Mouse (Mus musculus) midbrain, embryonic 15.5 days (tissue): ENCODE measurements at regions not wholly inside any gene's neighbourhood (a gene's known extent, or its start where the extent isn't known, plus 50 kb on each side); places are given as distances from the start of the nearest gene placed in this dataset.
A peak's percentile ranks its signal among the peaks of the same experiment; 100 is the strongest.

ENCODE experiments used
- ATAC-seq: fragments of 200-750 bp; cut with Nextera tagmentation; replicated peaks from 2 replicates; pipeline ENCODE4 v1.8.0; 2017; ENCODE audit warnings: moderate TSS enrichment
- H3K27ac ChIP-seq: fragments of 300-500 bp; sonication (generic); 2 replicates; pipeline ENCODE4 v1.5.1; 2015; ENCODE audit warnings: mild to moderate bottlenecking, inconsistent platforms
- H3K27me3 ChIP-seq: fragments of 300-500 bp; sonication (generic); replicated peaks from 2 replicates; pipeline ENCODE4 v1.6.1; 2015; ENCODE audit warnings: inconsistent platforms
- H3K36me3 ChIP-seq: fragments of 300-500 bp; sonication (generic); replicated peaks from 2 replicates; pipeline ENCODE4 v1.6.1; 2015; ENCODE audit warnings: inconsistent platforms
- H3K4me1 ChIP-seq: fragments of 300-500 bp; sonication (generic); 2 replicates; pipeline ENCODE4 v1.6.1; 2015; ENCODE audit warnings: inconsistent platforms
- H3K4me2 ChIP-seq: fragments of 300-500 bp; sonication (generic); 2 replicates; pipeline ENCODE4 v1.6.1; 2015; ENCODE audit warnings: inconsistent platforms, mild to moderate bottlenecking, moderate library complexity
- H3K4me3 ChIP-seq: fragments of 300-500 bp; sonication (generic); 2 replicates; pipeline ENCODE4 v1.5.1; 2015; ENCODE audit warnings: mild to moderate bottlenecking, inconsistent platforms
- H3K9ac ChIP-seq: fragments of 300-500 bp; sonication (generic); 2 replicates; pipeline ENCODE4 v1.6.1; 2015; ENCODE audit warnings: mild to moderate bottlenecking, inconsistent platforms
- H3K9me3 ChIP-seq: fragments of 300-500 bp; sonication (generic); 2 replicates; pipeline ENCODE4 v1.6.1; 2016; ENCODE audit warnings: inconsistent platforms
- WGBS: fragments of 180-500 bp; shearing (Covaris S2); methylation state at CpG from one replicate; pipeline ENCODE4 v1.1.7; 2015; ENCODE audit warnings: mixed read lengths; 5-methylcytosine and 5-hydroxymethylcytosine counted together

GRCm38 (mm10) chr8:41950736-41951135, 533.9 kb upstream of the Frg1 start:
- Histone ChIP-seq H3K4me3 (no peak overlapping the region), H3K27me3 (no peaks in the 10 kb centered on the region), H3K9me3 (no peaks in the 10 kb centered on the region), H3K4me2 (no peak overlapping the region), H3K27ac (no peak overlapping the region), H3K4me1 (no peaks in the 10 kb centered on the region), H3K36me3 (no peaks in the 10 kb centered on the region), H3K9ac (no peak overlapping the region)
- WGBS, result 98% methylated on average over 1 of the region's 1 CpGs
- ATAC-seq, result no peak

DNA sequence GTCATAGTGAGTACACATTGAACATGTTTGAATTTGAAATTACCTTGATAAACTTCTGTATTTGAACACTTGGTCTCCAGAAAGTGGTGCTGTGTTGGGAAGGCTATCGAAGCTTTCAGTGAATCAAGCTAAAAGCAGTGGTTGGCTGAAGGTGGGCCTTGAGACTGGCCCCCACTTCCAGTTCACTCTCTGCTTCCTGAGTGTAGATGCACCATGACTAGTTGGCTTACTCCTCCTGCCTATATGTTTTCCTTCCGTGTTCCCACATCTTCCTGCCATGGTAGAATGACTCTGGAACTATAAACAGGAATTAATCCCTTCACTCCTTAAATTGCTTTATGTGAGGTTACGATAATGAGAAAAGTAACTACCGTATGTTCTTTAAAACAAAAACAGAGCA, 522.4 kb upstream of the Frg1 start:
- Histone ChIP-seq H3K4me2 (no peak overlapping the region), H3K4me1 (no peaks in the 10 kb centered on the region), H3K9me3 (no peaks in the 10 kb centered on the region), H3K9ac (no peak overlapping the region), H3K36me3 (no peaks in the 10 kb centered on the region), H3K4me3 (no peak overlapping the region), H3K27ac (no peak overlapping the region), H3K27me3 (no peaks in the 10 kb centered on the region)
- ATAC-seq, result no peak
- WGBS, result 83% methylated on average over 4 of the region's 4 CpGs

- Histone ChIP-seq H3K4me3 (no peak overlapping the region), H3K36me3 (no peaks in the 10 kb centered on the region), H3K9ac (no peak overlapping the region), H3K27me3 (no peaks in the 10 kb centered on the region), H3K4me2 (no peak overlapping the region), H3K27ac (no peak overlapping the region), H3K9me3 (no peaks in the 10 kb centered on the region), H3K4me1 (no peaks in the 10 kb centered on the region)
- 69% methylated on average over 7 of the region's 7 CpGs for WGBS
- no peak for ATAC-seq
Measured at GRCm38 (mm10) chr8:41921106-41921505, 504.2 kb upstream of the Frg1 start.

GRCm38 (mm10) chr8:41920536-41920935, 503.7 kb upstream of the Frg1 start:
- no peak overlapping the region for H3K4me2 ChIP-seq
- H3K36me3 ChIP-seq, result no peaks in the 10 kb centered on the region
- H3K4me1 ChIP-seq, result no peaks in the 10 kb centered on the region
- H3K9me3 ChIP-seq, result no peaks in the 10 kb centered on the region
- no peak for ATAC-seq
- no peak overlapping the region for H3K9ac ChIP-seq
- 88% methylated on average over 3 of the region's 3 CpGs for WGBS
- H3K27me3 ChIP-seq, result no peaks in the 10 kb centered on the region
- no peak overlapping the region for H3K27ac ChIP-seq
- no peak overlapping the region for H3K4me3 ChIP-seq

DNA sequence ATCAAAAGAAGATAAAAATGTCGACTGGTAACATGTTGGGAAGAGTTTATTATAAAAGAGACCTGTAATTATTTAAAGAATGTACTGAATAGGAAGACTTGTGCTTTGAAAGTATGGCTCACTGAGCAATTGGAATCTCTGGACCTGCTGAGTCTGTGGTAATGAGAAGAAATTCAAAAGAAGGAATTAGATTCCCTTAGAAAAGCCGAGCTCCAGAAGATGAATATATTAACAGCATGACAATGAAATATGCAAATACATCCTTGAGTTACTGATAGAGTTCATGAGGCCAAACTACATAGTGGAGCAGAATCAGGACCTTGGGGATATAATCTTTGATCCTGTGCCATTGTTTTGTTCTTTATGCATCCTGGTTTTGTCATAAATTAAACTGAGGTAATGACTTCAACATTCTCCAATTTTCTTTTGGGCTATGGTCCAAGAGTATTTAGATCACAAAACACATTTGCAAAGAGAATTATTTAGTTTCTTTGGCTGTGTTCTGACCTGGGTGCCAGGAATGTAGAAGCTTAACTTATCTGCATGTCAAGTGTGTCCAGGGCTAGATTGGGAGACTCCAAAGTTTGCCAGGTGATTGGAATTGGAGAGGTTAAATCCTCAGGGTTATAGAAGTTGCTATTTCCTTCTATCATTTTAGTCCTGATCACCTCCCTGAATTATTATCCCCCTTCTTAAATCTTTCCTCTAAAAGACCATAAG, 461.3 kb upstream of the Frg1 start:
- Histone ChIP-seq H3K9ac (no peak overlapping the region), H3K36me3 (no peaks in the 10 kb centered on the region), H3K27ac (no peak overlapping the region), H3K9me3 (no peaks in the 10 kb centered on the region), H3K4me3 (no peak overlapping the region), H3K27me3 (no peaks in the 10 kb centered on the region), H3K4me2 (no peak overlapping the region), H3K4me1 (no peaks in the 10 kb centered on the region)
- 8% methylated on average over 2 of the region's 2 CpGs for WGBS
- 0 out of 2 replicates have a peak, but pooled peaks have one; percentile 42 for ATAC-seq

DNA sequence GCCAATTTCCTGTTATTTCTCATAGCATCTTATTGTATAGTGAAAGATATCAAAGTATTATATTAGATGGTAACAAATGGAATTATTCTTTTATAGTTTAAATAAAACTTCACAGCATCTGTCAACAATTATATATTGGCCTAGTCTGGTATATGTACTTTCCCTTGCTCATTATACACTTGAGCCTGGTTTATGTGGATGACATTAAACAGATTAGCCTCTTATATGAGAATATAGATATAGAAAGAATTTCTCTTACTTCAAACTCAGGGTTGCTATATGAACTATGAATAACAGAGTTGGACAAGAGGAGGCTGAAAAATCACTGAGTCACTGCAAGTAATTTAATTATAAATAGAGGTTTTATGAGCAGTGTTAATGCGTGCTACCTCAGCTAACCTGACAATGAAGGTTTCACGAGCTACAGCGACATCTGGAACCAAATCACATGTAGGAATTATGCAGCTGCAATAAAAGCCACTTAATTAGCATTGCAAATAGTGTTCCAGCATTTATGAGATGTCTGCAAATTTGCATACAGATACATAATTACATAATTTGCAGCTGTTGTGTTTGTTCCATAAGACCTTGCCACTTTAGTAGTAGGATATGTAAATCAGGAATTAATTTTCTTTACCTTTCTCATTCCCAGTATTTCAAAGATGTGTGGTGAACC, 452.9 kb upstream of the Frg1 start:
- Histone ChIP-seq H3K9ac (no peak overlapping the region), H3K4me2 (no peak overlapping the region), H3K4me1 (no peaks in the 10 kb centered on the region), H3K27ac (no peak overlapping the region), H3K27me3 (no peaks in the 10 kb centered on the region), H3K36me3 (no peaks in the 10 kb centered on the region), H3K4me3 (no peak overlapping the region), H3K9me3 (no peaks in the 10 kb centered on the region)
- 32% methylated on average over 3 of the region's 3 CpGs for WGBS
- peak; percentile 58 for ATAC-seq

DNA sequence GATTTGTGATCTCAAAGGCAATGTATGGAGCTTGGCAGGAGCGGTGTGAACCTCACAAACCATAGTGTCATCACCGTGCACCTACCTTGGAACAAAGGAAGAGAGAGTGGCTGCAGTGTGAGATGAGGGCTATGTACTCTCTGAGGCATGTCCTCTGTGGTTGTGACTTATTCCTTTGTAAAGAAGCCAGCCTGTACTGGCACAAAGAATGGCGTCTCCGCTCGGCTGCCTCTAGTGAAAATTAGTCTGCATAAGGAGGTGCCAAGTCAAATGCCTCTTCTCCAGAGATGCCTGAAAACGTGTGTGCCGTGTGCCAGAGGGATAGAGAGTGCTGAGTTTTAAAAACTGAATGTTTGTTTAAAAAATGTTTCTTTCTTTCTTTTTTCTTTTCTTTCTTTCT, 444.0 kb upstream of the Frg1 start:
- ATAC-seq, result no peak
- 63% methylated on average over 7 of the region's 7 CpGs for WGBS

DNA sequence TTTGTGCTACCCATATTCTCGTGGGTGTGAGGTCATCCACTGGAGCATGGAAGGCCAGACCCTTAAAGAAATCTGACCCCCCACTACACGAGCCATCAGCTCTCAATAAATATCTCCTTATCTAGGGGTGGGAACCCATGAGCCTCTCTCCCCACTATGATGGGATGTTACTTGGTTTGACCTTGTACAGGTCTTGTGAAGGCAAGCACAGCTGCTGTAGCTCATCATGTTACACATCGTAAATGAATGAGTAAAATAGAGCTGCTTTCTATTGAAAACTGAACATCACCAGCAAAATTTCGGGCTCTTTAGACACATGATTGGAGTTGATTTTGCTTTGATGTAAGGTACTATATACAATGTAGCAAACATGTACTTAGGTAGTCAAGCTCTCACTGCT, 414.8 kb upstream of the Frg1 start:
- Histone ChIP-seq H3K4me2 (no peak overlapping the region), H3K4me1 (peaks cover 4% of the 10 kb centered on the region; the same call in 1 of the 2 replicates), H3K27ac (no peak overlapping the region), H3K9ac (no peak overlapping the region), H3K36me3 (no peaks in the 10 kb centered on the region), H3K4me3 (no peak overlapping the region), H3K27me3 (no peaks in the 10 kb centered on the region), H3K9me3 (no peaks in the 10 kb centered on the region)
- ATAC-seq, result no peak
- 83% methylated on average over 4 of the region's 4 CpGs for WGBS

More for the DNA sequence above, 444.0 kb upstream of the Frg1 start:
- no peak overlapping the region for H3K27ac ChIP-seq
- H3K4me2 ChIP-seq, result no peak overlapping the region
- no peaks in the 10 kb centered on the region for H3K4me1 ChIP-seq
- no peaks in the 10 kb centered on the region for H3K36me3 ChIP-seq
- no peaks in the 10 kb centered on the region for H3K27me3 ChIP-seq
- no peaks in the 10 kb centered on the region for H3K9me3 ChIP-seq
- no peak overlapping the region for H3K9ac ChIP-seq
- H3K4me3 ChIP-seq, result no peak overlapping the region

DNA sequence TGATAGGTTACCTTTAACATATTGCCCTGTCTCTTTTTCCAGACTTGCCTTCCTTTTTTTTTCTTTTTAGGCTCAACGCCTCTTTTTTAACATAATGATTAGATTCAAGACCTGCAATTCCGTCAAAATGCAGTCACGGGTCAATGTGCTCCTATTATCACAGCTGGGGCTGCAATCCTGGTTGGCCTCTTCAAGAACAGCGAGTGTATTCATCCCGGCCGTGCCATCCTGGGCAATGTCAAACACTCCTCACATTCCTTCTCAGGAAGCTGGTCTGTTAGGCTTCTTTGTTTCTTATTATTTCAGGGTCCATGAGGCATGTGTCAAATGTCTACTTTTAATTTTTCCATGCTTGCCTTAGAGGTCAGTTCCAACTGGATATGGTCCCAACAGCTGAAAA, 413.5 kb upstream of the Frg1 start:
- no peak for ATAC-seq
- Histone ChIP-seq H3K9me3 (no peaks in the 10 kb centered on the region), H3K4me1 (peaks cover 4% of the 10 kb centered on the region; the same call in 1 of the 2 replicates), H3K4me2 (no peak overlapping the region), H3K27ac (no peak overlapping the region), H3K36me3 (no peaks in the 10 kb centered on the region), H3K9ac (no peak overlapping the region), H3K4me3 (no peak overlapping the region), H3K27me3 (no peaks in the 10 kb centered on the region)
- 51% methylated on average over 6 of the region's 6 CpGs for WGBS

GRCm38 (mm10) chr8:41824928-41825327, 408.1 kb upstream of the Frg1 start:
- no peak overlapping the region for H3K9ac ChIP-seq
- WGBS, result 25% methylated on average over 7 of the region's 7 CpGs
- peaks cover 4% of the 10 kb centered on the region; the same call in 1 of the 2 replicates for H3K4me1 ChIP-seq
- ATAC-seq, result peak; percentile 63; the same call in 1 of the 2 replicates
- H3K4me2 ChIP-seq, result no peak overlapping the region
- H3K27ac ChIP-seq, result no peak overlapping the region
- no peaks in the 10 kb centered on the region for H3K27me3 ChIP-seq
- no peak overlapping the region for H3K4me3 ChIP-seq
- H3K36me3 ChIP-seq, result no peaks in the 10 kb centered on the region
- H3K9me3 ChIP-seq, result no peaks in the 10 kb centered on the region

- Histone ChIP-seq H3K36me3 (no peaks in the 10 kb centered on the region), H3K4me3 (no peak overlapping the region), H3K9me3 (no peaks in the 10 kb centered on the region), H3K4me2 (no peak overlapping the region), H3K27me3 (no peaks in the 10 kb centered on the region), H3K4me1 (peaks cover 4% of the 10 kb centered on the region; the same call in 1 of the 2 replicates), H3K9ac (no peak overlapping the region), H3K27ac (no peak overlapping the region)
- 84% methylated on average over 8 of the region's 8 CpGs for WGBS
- no peak for ATAC-seq
Measured at GRCm38 (mm10) chr8:41823041-41823440, 406.2 kb upstream of the Frg1 start.

DNA sequence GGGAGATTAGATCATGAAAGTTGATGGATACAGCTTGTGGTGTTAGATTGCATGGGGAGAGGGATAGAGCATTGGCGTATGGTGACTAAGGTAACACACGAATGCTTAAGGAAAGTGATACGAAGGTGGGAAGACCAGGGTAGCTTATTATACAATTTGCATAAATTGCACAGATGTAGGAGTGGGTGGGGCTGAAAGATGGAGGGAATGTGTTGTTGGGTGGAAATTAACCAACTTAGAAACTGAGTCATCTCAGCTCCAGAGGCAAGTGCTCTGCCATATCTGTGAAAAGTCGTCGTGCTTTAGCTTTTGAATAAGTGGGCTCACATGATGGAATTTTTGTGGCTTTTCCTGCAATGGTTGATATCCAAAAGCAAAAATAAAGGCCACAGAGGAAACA, 404.8 kb upstream of the Frg1 start:
- no peak overlapping the region for H3K9ac ChIP-seq
- no peak overlapping the region for H3K4me2 ChIP-seq
- ATAC-seq, result no peak
- H3K4me1 ChIP-seq, result no peaks in the 10 kb centered on the region
- WGBS, result 92% methylated on average over 5 of the region's 5 CpGs
- no peaks in the 10 kb centered on the region for H3K27me3 ChIP-seq
- H3K4me3 ChIP-seq, result no peak overlapping the region
- H3K36me3 ChIP-seq, result no peaks in the 10 kb centered on the region
- no peak overlapping the region for H3K27ac ChIP-seq
- no peaks in the 10 kb centered on the region for H3K9me3 ChIP-seq
